Mouse (Mus musculus) cerebellum, postnatal 14 days (tissue): Measurements from ENCODE around the gene AL731706.1.
A peak's percentile ranks its signal among the peaks of the same experiment; 100 is the strongest.
"Not testable (repeated sequence)": the region's sequence is repeated elsewhere in the genome, so short reads cannot be mapped to it uniquely, and the experiment has no call there.

Experiments
- DNase-seq, 2 experiments: peaks; one replicate each; pipeline ENCODE4 v3.0.0; 2021; ENCODE audit warnings: mixed read lengths in 2 of 2

Gene AL731706.1

DNA sequence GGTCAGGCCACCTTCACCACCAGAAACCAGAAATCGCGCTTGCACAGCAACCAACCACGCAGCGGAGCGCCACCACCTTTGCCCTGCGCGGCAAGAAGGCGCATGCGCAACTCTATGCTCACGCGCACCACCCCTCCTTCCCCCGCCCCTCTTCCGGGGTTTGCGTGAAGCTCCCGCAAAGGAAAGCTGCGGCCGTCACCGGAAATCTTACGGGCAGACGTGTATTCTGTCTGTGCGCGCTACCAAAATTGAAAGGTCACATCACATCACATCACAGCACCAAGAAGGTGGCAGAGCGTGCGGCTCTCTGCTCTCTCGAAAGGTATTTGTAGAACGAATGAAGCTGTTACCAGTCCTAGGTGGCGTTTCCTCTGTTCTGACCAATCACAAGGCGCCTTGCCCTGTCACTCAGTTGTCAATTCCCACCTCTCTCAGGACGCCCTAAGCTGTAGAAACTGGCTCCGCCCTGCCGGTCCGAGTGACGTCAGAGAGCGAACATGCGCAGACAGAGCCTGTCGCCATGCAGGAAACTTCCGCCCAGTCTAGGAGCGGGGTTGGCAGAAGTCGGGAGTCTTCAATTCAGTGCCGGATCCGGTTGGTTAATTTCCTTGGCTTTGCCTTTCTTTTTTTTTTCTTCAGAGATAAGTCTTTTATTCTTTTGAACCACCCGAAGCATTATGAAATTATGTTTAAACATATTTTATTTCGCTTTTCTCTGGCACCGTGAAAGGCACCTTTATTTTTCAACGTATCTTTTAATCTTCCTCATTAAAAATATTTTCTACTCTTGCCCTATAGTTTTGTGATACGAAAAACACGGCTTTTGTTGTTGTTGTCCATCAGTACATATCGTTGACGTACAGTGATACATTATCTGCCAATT is at the start of gene AL731706.1, which contains the start of the genes Slx4ip and Mkks:
Gene AL731706.1 (minus strand): TSS at position 322 of the 883 bp plus-strand sequence.
Gene Slx4ip (plus strand): TSS at position 151 of the 883 bp plus-strand sequence.
Gene Mkks (minus strand): TSS at position 322 of the 883 bp plus-strand sequence.
- DNase-seq = peak; percentile 99

DNA sequence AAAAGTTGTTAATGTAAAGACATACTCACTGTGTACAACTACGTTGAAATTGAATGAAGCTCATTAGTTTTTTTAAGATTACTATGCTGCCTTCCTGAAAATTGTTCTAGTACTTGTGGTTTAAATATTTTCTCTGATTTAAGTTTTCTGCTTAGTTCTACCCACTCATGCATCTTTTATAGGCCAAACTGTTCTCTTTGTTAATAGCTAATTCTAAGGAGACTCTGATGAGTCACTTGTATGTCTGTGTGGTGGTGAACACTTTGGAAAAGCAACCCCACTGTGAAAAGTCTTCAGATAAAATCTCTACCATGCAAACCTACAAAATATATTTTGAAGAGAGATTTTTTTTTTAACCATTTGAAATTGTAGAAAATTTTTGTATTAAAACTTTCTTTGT is 47.1 kb upstream of the AL731706.1 start:
- DNase-seq = no peak

GRCm38 (mm10) chr2:136936391-136937288 is 45.5 kb upstream of the AL731706.1 start:
- no peak for DNase-seq

DNA sequence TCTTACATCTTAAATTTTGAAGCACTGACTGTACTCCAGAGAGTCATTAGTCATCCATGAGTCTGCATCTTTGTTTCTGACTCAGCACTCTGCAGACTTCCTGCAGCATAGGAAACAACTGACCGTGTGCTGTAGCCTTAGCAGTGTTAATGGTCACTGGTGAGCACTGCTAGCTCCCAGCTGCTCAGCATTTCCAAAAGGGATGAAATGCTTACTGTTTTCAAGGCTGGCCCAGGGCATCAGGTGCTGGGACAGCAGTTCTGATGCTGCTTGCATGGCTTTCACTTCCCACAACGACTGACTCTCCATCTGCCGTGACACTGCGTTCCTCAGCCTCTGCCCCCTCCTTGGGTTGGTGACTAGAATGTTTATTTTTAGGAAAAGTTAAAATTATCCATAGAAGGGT is 29.8 kb upstream of the AL731706.1 start:
- peak; percentile 12 to 26 for DNase-seq

DNA sequence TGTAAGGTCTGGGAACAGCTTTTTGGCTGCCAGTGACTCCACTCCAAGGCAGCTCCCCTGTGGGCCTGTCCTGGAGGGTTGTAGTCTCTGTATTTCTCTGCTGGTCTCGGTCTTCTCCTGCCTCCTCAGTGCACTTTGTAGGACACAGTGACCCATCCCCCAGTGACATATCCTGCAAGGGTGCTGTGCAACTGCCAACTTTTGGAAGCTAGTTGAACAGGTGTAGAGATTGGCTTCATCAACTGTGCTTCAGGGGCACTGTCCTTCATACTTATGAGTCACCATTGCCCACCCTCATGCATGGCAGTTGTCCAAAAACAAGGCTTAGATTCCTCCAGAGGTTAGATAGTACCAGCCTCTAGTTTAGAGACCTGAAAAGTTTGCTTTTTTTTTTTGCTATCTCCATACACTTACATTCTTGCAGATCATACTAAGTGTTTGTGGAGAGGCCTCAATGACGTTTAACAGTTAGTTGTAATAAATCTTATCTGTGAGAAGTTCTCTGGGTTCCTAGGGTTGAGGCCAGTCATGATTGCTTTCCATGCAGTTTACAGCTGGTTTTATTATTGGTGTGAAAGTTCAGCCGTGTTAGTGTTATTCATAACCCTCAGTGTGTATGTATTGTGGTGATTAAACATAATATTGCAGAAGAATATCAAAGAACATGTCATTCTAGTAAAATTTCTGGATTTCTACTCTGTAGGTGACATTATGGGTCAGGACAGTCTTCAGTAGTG is 29.2 kb upstream of the AL731706.1 start:
- no peak for DNase-seq

DNA sequence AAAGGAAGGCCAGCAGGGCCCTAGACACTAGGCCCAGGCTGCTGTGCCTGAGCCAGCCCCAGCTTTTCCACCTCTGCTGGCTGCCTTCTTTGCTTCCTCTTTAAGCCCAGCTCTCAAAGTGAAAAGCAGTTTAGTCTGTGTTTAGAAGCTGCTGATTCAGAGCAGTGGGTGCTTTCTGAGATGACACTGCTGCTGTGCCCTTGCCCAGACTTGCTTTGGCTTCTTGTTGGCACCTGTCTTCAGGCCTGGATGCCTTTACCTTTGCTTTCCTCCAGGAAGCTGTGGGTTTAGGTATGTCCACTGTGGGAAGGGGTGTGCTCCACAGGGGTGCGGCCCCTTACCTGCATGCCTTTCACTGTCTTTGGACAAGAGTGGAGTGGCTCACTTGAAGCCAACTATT is 28.2 kb upstream of the AL731706.1 start:
- no peak for DNase-seq

GRCm38 (mm10) chr2:136914334-136914902 is 23.2 kb upstream of the AL731706.1 start:
- peak in 1 of 2 experiments; percentile 36 for DNase-seq

- DNase-seq = no peak
These were observed 21.8 kb upstream of the AL731706.1 start for GRCm38 (mm10) chr2:136913021-136913420.

GRCm38 (mm10) chr2:136911958-136912411 is 20.8 kb upstream of the AL731706.1 start:
- DNase-seq = peak in 1 of 2 experiments; percentile 24

GRCm38 (mm10) chr2:136909298-136909697 is 18.1 kb upstream of the AL731706.1 start:
- no peak for DNase-seq

- DNase-seq = peak; percentile 23 to 44
These were observed 17.4 kb upstream of the AL731706.1 start for GRCm38 (mm10) chr2:136908596-136908995.

GRCm38 (mm10) chr2:136896131-136896530 is 4.9 kb upstream of the AL731706.1 start:
- no peak for DNase-seq

- DNase-seq = no peak
These were observed 3.3 kb upstream of the AL731706.1 start for GRCm38 (mm10) chr2:136894494-136894893.

DNA sequence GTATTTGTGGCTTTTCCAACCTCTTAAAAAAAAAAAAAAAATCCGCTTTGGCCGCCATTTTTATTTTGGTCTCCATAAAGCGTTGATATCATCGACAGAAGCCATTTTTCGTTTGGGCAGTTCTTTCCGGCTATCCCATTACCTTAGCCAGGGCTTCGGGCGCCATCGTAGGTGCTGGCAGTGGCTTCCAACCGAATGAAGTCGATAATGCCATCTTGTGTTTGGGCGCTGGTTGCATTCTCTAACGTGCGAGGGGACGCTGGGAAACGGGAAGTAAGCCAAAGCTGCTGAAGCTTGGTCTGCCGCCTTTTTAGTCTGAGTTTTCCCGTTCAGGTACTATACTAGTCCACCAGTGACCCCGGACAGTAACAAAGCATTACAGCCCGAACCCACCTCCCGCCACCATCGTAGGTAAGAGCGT is 772 bp upstream of the AL731706.1 start:
- peak; percentile 97 for DNase-seq

DNA sequence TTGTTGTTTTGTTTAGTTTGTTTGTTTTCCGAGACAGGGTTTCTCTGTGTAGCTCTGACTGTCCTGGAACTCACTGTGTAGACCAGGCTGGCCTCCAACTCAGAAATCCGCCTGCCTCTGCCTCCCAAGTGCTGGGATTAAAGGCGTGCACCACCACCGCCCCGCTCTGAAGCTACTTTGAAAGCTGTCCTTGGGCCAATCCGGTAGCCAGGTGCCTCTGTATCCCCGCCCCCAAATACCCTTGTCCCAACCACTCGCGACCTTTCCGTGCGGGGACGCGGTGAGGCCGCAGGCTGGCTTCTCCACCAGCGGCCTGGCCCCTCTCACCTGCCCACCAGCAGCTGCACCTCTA is 497 bp downstream of the AL731706.1 start:
- DNase-seq = not testable (repeated sequence)

- peak; percentile 56 to 61 for DNase-seq
These were observed 4.3 kb downstream of the AL731706.1 start for GRCm38 (mm10) chr2:136886846-136887245.

- no peak for DNase-seq
These were observed 5.6 kb downstream of the AL731706.1 start, which contains the start of gene AL731706.2 for GRCm38 (mm10) chr2:136885579-136885978. Gene AL731706.2, minus strand, starts transcription at chr2:136885679.

- no peak for DNase-seq
These were observed 36.4 kb downstream of the AL731706.1 start for GRCm38 (mm10) chr2:136854543-136855388.

DNA sequence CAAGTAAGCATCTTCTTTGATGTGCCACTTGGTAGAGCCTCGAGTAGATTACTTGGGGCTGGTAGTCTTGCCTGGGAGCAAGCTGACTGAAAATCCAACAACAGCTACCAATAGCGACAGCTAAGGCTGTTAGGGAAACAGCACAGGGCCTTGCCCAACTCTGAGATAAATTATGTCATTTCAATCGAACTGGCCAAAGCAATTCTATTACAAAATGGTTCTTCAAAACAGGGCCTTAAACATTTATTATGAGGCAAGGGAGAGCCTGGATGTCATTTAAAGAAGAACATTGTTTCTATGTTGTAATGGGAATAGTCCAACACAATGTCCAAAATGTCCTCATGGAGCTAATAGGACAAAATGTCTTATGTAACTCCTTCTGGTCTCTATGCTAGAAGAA is 40.8 kb downstream of the AL731706.1 start:
- DNase-seq = no peak

GRCm38 (mm10) chr2:136837994-136838393 is 53.2 kb downstream of the AL731706.1 start:
- no peak for DNase-seq

GRCm38 (mm10) chr2:136835882-136836281 is 55.3 kb downstream of the AL731706.1 start:
- DNase-seq = peak; percentile 61 to 63
